Comparison of ENCODE assay signal across 24 mouse cellular contexts in genomic region chr4:109266056-109266455, GRCm38 (mm10). TPM values are rescaled to one million over a fixed set of nuclear protein-coding genes. Genes with fewer than 3 reads are reported as not detected.
DNase-seq lines count a peak whose midpoint lies in the region; ATAC-seq lines count a peak whose summit lies in the region.
"Had no signal": no experiment of that assay in that cellular context is flagged by ENCODE, and none has a peak within 500 bp of the region (broad histone marks: within the 10 kb centered on the region; RNA-seq: fewer than 3 reads in every experiment).

No protein-coding gene starts in this region.

- H3K4me2 ChIP-seq in forebrain, embryonic 13.5 days = no peak overlapping the region
- H3K4me2 ChIP-seq: embryonic facial prominence, embryonic 13.5 days; embryonic facial prominence, embryonic 15.5 days; forebrain, embryonic 12.5 days; forebrain, embryonic 15.5 days had no signal

- H3K4me3 ChIP-seq in forebrain, embryonic 13.5 days = no peak overlapping the region
- H3K4me3 ChIP-seq: embryonic facial prominence, embryonic 13.5 days; embryonic facial prominence, embryonic 15.5 days; erythroblast, embryonic 14.5 days; forebrain, embryonic 10.5 days; forebrain, embryonic 12.5 days; forebrain, embryonic 15.5 days had no signal

- no peaks in the 10 kb centered on the region for H3K9me3 ChIP-seq in forebrain, embryonic 13.5 days (replicated peaks)
- H3K9me3 ChIP-seq: embryonic facial prominence, embryonic 13.5 days; embryonic facial prominence, embryonic 15.5 days; forebrain, embryonic 10.5 days; forebrain, embryonic 12.5 days; forebrain, embryonic 15.5 days had no signal

- H3K4me1 ChIP-seq in forebrain, embryonic 13.5 days = no peaks in the 10 kb centered on the region
- H3K4me1 ChIP-seq: embryonic facial prominence, embryonic 13.5 days; embryonic facial prominence, embryonic 15.5 days; forebrain, embryonic 10.5 days; forebrain, embryonic 12.5 days; forebrain, embryonic 15.5 days had no signal

- DNase-seq in ovary, adult 18-20 months (ENCODE audit: low spot score) = peak; percentile 39
- DNase-seq in ovary, postnatal 14 days (ENCODE audit: low spot score) = no peak
- peak; percentile 42 for DNase-seq in adrenal gland, adult 8-10 months
- peak; percentile 68 for DNase-seq in adrenal gland, postnatal 14 days
- peak; percentile 68 to 71 for DNase-seq in adrenal gland, postnatal 36 days
- no peak for DNase-seq in embryo, embryonic 11 days
- DNase-seq in gastrocnemius, postnatal 10 days = no peak
- DNase-seq: cerebellum, adult 11-12 months; cerebellum, adult 2 months; cerebellum, adult 9-10 months; cerebellum, postnatal 10 days; cerebellum, postnatal 25 days; forebrain, postnatal 0 days had no signal

- no peak overlapping the region for H3K27ac ChIP-seq in forebrain, embryonic 13.5 days
- H3K27ac ChIP-seq: embryonic facial prominence, embryonic 13.5 days; embryonic facial prominence, embryonic 15.5 days; forebrain, embryonic 10.5 days; forebrain, embryonic 12.5 days; forebrain, embryonic 15.5 days had no signal

- ATAC-seq in forebrain, embryonic 13.5 days = no peak
- ATAC-seq: activated CD4-positive, CD25-positive, alpha-beta regulatory T cell, adult 4 months; forebrain, embryonic 15.5 days; forebrain, postnatal 0 days; Patski had no signal

- no peak overlapping the region for H3K9ac ChIP-seq in forebrain, embryonic 13.5 days
- H3K9ac ChIP-seq: embryonic facial prominence, embryonic 13.5 days; embryonic facial prominence, embryonic 15.5 days; forebrain, embryonic 12.5 days; forebrain, embryonic 15.5 days; forebrain, postnatal 0 days had no signal

- no peaks in the 10 kb centered on the region for H3K27me3 ChIP-seq in forebrain, embryonic 13.5 days
- H3K27me3 ChIP-seq: embryonic facial prominence, embryonic 13.5 days; embryonic facial prominence, embryonic 15.5 days; forebrain, embryonic 12.5 days; forebrain, embryonic 15.5 days; Patski had no signal

- WGBS in forebrain, embryonic 13.5 days = 87% methylated on average over 3 of the region's 3 CpGs

- H3K36me3 ChIP-seq in forebrain, embryonic 13.5 days (ENCODE audit: poor library complexity, severe bottlenecking) = no peaks in the 10 kb centered on the region
- H3K36me3 ChIP-seq: embryonic facial prominence, embryonic 13.5 days; embryonic facial prominence, embryonic 15.5 days; forebrain, embryonic 10.5 days; forebrain, embryonic 12.5 days; forebrain, embryonic 15.5 days had no signal

RNA-seq across cellular contexts. Expression of gene Eps15, which starts 14.0 kb away (rescaled TPM):
- total RNA-seq in adrenal gland, adult 8-10 months (2022) = 100 to 1,000 TPM in 2 of 4 experiments, 10 to 100 TPM in 2; 75.8 to 118 (median 94.2) TPM
- 58.2 and 64.4 TPM in 2 replicates for total RNA-seq in adrenal gland, postnatal 14 days (2021)
- total RNA-seq in adrenal gland, postnatal 36 days (2021) = 10 to 100 TPM; 75.6 to 91.0 TPM
- polyA plus RNA-seq in forebrain, embryonic 13.5 days (2015; fragmentation: Nextera tagmentation; extraction: Ambion mirVana) = 38.3 and 44.8 TPM in 2 replicates
- total RNA-seq in gastrocnemius, postnatal 10 days (2021) = 10 to 100 TPM; 50.4 to 53.8 TPM

RNA-seq across cellular contexts. Expression of gene Calr4, which starts 31.8 kb away (rescaled TPM):
- total RNA-seq in adrenal gland, adult 8-10 months (2022) = under 1 TPM; 0.17 to 0.48 (median 0.35) TPM
- total RNA-seq in adrenal gland, postnatal 14 days (2021) = 1.5 TPM in 2 replicates
- 1 to 10 TPM in 1 of 2 experiments, under 1 TPM in 1; 0.79 to 1.1 TPM for total RNA-seq in adrenal gland, postnatal 36 days (2021)
- polyA plus RNA-seq in forebrain, embryonic 13.5 days (2015; fragmentation: Nextera tagmentation; extraction: Ambion mirVana) = 0.23 and 0.64 TPM in 2 replicates
- total RNA-seq in gastrocnemius, postnatal 10 days (2021) = not detected
- total RNA-seq: gastrocnemius, adult 18-20 months; MEL had no signal
- polyA plus RNA-seq: activated CD4-positive, CD25-positive, alpha-beta regulatory T cell, adult 4 months; erythroblast, embryonic 14.5 days; forebrain, embryonic 12.5 days; Patski had no signal

Comparison
In these comparisons a context has a peak if more than half of its experiments do, and no peak if none do; other contexts are left out.
1. DNase-seq: peak in ovary, adult 18-20 months (single experiment), adrenal gland, adult 8-10 months (single experiment), adrenal gland, postnatal 14 days (single experiment) and adrenal gland, postnatal 36 days (2 of 2); none in ovary, postnatal 14 days (single experiment), embryo, embryonic 11 days (single experiment) and gastrocnemius, postnatal 10 days (single experiment).